Mouse (Mus musculus): Measurements from ENCODE around the gene Pla2g2f.

The Pla2g2f gene

DNA sequence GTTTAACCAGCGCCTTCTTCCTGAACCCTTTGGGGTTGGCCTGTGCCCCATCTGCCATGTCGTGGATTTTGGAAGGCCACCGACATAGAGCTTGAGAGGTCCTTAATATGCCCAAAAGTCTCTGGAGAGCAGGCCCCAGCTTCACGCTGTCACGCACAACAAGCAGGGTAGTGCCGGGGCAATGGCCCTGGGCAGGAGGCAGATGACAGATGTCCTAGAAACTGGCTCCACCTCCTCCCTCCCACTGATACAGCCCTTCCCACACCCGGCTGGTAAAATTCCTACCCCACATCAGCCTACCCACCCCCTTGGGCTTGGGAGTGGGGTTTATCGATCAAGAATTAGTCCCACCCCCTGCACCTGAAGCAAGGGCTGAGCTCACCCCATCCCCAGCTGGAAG is at the start of gene Pla2g2f:
Pla2g2f (minus strand) TSS at position 211 of the 400 bp plus-strand sequence.
- DNase-seq = no peak

DNA sequence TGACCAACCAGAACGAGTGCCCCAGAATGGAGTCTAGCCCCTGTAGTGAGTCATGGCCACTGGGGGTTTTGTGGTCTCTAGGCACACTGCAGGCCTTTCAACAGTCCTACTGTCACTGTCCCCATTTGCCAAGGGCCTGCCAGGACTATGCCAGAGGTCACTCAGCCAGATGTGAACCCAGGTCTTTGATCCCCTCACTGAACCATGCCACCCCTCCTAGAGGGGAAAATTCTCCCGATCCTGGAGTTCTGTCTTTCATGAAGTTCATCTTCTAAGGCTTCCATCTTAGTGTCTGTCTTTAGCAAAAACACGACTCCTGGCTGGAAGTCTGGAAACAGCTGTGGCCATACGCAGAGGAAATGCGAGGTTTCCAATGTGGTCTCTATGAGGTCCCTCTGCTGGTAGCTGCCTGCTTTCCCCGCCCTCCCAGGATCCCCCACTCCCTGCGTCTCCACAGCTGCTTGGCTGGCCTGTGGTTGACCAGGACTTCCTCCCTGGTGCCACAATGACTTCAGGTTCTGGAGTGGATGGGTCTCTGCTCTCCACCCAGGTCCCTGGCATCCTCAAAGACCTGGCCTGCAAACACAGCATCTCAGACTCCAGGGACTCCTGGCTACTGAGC is 49.6 kb upstream of the Pla2g2f start:
- no peak for DNase-seq

DNA sequence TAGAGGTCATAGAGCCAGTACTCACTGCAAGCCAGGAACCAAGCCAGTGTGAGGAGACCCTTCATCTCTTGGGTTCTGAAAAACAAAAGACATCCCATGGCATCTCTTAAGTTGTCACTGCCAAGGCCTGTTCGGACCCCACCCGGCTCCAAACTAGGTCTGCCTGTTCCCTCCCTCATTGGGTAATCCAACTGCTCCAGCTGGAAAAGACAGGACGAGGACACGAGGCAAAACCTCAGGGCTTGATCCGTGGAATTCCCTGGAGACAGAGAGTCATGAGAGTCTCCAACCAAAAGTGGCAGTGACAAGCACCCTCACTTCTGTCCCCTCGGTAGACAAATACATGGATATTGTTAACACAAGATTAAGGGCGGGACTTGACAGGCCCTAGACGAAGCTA is 48.7 kb upstream of the Pla2g2f start:
- DNase-seq = no peak

DNA sequence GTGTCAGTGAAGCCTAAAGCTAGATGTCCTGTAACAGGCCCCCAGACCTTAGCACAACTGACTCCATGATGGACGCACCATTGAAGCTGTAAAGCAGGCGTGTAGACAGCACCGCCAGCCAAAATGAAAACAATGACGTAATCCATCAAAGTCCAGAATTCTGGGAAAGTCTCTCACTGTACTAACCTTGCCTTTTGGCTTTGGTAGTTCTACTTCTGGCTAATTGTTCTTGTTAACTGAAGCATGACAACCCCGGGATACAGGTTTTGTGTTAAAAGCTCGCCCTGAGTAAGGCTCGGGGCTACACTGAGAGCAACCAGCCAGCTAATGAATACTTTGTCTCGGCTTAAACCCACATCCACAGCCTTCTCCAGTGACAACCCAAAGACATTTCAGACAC is 47.8 kb upstream of the Pla2g2f start:
- peak; percentile 53 for DNase-seq

DNA sequence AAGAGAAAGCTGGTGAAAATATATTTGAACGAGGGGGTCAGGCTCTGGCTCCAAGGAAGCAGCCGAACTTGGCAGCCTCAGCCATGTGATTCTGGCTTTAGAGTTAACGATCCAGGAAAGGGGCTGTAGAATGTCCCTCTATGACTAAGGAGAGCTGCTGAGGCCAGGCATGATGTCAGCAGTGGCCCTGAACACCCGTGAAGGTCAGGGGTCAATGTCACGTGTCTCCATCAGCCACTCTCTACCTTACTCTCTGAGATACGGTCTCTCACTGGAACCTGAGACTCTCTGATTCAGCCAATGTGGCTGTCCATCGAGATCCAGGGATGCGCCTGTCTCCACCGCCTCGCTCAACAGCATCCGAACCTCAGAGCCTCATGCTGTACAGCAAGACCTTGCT is 45.5 kb upstream of the Pla2g2f start:
- DNase-seq = no peak

DNA sequence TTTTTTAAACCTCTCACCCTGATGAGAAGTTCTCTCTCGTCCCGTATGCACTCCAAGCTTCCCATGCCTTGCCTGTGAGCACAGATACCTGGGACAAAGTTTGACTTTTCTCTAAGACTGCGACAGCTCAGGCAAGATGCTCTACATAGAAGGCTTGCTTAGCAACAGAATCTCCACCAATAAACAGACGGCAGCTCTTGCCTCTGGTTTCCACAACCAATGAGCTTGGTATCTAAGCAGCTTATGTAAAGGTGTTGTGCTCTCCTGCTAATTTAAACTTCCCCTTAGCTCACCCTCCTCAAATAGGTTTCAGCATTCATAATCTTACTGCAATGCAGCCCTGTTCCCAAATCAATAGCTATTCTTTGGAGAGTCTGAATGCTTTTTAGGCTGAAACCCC is 44.2 kb upstream of the Pla2g2f start:
- DNase-seq = no peak

DNA sequence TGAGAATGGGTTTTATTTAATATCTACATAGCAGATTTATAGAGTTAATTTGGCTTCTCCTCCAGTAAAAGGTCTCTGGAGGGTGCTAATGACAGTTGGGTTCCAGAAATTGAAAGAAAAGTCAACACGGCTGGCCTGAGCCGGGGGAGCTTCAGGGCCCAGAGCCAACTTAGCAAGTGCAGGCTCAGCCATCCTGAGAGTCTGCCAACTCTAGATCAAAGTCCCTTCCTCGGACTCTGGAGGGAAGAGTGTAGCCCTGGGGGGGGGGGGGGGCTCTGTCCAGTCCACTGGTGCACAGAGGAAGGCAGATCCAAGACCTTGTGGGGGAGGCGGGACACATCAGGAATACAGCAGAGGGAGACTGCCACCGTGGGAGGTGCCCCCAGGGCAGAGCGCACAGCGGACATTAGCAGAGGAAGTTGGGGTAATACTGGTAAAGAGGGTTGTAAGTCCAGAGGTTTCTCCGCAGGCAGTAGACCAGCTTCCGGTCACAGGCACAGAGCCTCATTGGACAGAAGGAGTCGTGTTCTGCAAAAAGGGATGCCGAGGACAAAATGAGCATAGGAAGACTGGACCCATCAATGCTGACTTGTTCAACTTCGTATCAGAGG is 42.8 kb upstream of the Pla2g2f start:
- DNase-seq = peak; percentile 87

DNA sequence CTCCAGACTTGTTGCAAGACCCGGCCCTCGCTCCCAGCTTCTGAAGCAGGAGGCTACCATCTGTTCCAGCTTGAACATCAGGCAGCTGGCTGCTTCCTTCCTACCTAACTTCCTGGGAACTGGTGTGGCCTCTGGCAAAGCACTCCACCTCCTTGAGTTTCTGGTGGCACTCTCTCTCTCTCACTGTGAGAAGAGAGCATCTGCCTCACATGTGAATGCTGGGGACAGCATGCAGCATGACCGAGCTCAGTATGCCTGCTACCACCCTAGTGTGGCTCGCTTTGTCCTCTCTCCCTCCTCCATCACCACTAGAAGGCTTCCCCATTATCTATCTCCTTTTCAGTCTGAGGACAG is 39.8 kb upstream of the Pla2g2f start:
- DNase-seq = no peak

DNA sequence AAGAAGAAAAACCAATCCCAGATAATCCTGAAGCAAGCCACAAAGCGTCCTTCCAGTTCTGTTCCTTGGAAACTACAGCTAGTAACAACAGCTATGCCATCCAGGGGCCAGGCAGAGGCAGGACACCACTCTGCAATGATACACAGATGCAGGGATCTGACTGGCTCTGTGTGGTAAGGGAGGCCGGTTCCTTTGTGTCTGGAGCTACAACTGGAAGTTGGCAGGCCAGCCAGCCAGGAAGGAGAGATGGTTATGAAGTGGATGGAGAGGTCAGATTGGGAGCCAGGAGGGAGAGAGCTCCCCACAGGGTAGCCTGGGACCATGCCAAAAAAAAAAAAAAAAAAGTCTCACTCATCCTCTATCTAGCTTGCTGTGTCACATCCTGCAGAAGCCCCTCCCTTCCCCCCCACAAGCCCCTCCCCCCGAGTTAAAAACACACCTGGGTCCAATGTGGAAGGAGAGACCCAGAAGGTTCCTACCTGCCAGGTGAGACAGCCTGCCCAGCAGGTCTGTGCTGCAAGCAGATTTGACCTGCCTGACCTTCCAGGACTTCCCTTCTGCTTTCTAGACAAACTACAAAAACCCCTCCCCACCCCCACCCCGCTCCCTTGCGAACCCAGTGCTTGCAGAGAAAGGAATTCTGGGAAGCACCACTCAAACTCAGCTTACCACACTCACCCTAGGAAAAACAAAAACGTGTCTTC is 39.2 kb upstream of the Pla2g2f start:
- no peak for DNase-seq

DNA sequence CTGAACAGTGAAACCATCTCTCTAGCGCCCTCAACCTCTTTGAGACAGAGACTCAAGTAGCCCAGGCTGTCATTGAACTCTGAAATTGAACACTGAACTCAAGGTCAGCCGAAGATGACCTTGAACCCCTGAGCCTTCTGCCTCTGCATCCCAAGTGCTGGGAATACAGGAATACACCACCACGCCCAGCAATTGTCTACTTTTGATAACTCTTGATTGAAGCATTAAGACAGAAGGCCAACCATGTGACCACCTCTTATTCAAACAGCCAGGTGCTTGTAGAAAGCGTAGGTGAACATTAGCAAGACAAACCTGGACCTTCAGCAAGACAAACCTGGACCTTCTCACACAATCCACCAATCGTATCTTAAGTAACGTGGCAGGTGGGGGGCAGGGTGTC is 36.9 kb upstream of the Pla2g2f start:
- no peak for DNase-seq

DNA sequence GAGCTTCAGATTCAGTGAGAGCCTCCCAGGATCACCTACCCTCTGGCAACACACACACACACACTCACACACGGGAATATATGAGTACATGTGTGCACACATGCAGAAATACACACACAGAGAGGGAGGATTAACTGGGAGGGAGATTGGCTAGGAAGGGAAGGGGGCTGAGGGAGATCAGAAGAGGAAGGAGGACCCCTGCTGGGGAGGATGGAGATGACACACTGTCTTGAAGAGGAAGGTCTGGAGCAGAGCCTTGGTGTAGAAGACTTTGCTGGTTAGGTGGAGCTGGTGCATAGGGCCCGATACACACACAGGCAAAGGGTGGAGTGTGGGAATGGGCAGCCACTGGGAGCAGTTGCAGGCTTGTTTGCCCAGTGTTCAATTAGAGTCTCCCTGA is 35.9 kb upstream of the Pla2g2f start:
- DNase-seq = peak; percentile 53

DNA sequence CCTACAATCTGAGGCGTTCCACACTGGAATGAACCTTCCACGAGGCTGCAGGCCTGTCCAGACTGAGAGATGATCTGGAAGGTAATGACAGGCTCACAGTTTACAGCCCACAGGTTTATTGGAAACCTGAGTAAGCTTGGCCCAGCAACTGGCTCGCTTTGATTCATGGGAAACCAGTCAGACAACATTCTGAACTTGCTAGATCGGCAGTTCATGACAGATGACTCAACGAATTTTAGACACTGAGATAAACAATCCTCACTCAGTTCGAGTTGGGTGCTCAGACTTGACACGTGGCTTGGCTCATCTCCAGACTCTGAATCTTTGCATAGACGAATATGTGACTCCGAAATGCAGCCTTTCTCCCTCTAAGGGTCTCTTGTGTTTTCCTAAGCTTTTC is 35.2 kb upstream of the Pla2g2f start:
- peak; percentile 54 for DNase-seq

DNA sequence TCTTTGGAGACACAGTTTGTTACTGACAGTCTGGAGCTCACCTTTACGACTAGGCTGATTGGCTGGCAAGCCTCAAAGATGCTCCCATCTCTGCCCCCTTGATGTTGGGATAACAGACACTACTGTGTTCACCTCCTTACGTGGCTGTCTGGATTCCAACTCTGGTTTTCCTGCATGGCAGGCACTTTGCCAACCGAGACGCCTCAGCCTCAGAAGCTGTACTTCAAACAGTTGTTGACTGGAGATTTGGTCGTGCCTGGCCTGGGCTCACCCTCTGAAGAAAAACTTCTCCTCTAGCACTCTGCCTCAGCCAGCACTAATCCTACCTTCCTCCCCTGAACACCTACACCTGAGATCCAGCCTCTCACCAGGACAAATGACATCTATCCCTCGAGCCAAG is 34.0 kb upstream of the Pla2g2f start:
- no peak for DNase-seq

DNA sequence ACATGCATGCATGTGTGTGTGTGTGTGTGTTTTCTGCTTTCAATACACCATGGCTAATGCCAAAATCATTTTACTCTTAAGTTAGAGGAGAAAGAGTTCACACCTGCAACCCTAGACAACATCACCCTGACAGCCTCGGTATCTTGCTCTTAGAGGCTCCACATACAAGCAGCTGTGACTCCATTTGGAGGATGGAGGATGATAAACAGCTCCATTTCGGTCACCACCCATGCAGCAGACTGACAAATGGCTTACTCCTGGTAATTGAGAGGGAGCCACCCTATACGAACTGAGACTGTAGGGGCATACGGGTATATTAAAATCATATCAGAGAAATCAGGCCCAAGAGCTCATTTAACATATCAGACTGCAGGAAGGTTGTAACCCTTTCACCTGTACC is 31.0 kb upstream of the Pla2g2f start:
- no peak for DNase-seq

DNA sequence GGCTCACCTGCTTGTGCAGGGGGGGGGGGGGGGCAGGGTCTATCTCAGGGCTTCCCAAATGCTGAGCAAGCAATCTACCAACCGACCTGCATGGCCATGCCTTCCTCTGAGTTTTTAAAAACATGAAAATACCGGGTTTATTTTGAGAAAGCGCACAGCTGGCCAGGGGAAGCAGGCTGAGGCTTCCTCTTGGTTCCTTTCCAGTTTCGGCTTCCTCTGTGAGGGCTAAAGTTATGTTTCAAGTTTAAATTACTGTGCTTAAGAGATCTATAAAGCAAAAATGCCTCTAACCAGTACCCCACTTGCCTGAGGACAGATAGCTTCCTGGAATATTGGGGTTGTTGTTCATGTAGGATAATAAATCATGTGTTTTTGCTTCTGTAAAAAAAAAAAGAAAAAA is 28.7 kb upstream of the Pla2g2f start:
- peak; percentile 32 for DNase-seq

DNA sequence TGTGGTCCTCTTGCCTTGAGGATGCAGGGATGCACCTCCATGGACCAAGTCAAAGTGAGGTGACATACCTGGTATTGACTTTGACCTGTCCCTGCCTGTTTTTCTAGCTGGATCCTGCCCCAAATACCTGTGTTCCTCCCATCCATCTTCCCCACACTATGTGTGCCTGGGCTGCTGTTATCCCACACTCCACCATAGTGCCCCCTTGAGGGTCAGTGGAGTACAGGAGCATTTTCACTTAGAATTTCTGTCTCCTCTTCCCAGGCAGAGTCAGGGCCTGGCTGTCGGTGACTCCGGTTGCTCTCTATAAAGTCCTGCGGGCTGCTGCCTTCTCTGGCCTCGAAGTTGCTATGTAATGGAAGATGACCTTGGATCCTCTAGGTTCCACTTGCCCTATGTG is 28.3 kb upstream of the Pla2g2f start:
- no peak for DNase-seq

DNA sequence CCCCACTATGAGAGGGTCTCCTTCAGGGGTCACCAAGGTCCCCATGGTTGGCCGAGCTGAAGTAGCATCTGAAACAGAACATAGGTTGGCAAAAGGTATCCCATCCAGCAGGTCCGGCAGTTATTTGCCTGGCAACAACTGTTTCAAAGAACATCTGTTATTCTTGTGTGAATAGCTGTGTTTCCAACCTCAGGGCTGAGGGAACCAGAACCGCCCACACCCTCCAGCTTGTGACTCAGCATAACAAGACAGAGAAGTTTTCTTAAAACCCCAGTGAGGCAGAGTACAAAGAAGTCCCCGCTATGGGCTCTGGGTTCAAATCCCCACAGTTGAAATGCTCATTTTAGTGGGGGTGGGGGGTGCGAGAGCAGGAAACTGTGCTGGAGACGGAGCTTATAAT is 24.7 kb upstream of the Pla2g2f start:
- no peak for DNase-seq

DNA sequence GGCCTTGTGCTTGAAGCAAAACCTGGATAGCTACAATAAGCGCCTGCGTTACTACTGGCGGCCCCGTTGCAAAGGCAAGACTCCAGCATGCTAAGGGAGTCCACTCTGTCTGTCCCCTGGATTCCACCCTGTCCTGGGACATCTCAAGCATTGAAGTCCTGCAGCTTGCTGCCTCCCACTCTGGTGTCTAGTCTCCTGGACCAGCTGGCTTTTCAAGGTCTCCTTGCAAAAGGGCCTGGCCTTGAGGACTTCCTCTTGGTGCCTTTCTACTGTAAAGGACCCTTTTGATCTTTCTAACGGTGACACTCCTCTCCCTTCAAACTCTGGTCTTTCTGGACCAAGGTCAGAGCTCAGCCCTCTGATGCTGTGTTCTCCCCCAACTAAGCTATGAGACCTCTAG is 22.9 kb upstream of the Pla2g2f start:
- no peak for DNase-seq

DNA sequence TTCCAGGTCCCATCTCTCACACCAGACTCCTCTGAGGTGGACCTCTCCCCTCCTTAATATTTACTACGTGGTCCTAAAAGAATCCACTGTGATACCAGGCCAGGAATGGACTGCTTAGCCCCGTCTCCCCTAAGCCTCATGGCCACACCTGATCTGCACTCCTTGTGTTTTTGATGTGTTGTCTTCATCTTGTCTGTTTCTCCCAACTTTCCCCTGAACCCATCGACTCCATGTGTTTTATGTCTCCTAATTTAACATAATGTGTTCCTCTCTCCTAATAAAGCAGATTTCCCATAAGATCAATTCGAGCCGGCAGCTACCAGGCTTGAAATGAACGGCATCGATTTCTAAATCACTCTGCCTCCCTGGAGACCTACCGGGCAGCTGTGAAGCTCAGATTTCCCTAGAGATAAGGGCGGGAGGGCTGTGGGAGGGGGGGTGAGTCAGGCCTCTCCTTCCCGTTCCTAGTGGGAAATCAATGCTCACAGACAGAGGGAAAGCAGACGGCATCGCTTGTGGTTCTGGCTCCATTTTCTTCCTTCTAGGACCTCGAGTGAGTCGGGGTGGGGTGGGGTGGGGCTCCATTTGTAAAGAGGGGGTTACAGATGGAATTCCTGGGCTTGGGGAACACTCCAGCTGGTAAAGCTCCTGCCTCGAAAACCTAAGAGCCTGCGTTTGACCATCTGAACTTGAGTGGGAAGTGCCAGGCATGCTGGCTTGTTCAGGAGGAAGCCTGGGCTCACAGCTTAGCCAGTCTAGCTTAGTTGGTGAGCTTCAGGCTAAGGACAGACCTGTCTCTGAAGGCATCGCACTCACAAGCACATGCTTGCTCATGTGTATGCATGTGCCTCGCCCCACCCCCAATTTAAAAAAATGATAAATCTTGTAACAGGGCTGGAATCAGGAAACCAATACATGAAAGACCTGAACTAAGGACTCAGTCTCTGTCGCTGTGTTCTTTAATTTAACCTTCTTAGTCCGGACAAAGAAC is 20.3 kb upstream of the Pla2g2f start:
- DNase-seq = no peak

DNA sequence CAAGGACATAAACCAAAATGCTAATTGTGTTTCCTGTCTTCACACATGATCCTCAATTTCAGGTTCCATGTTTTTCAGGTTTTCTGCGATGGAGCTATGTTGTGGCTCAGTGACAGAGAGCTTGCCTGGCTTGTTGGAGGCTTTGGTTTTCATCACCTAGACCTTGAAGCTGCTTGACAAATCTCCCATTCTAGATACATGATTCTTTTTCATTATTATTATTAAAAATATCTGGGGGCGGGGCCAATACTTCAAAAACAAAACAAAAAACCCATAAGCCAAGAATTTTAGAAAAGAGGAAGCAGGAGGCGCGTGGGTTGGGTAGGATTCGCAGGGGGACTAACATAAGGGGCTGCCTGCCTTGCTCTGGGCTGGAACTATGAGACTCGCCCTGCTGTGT is 18.0 kb upstream of the Pla2g2f start, which contains the start of gene Pla2g2d:
Pla2g2d (plus strand) TSS at position 301 of the 400 bp plus-strand sequence.
- no peak for DNase-seq

DNA sequence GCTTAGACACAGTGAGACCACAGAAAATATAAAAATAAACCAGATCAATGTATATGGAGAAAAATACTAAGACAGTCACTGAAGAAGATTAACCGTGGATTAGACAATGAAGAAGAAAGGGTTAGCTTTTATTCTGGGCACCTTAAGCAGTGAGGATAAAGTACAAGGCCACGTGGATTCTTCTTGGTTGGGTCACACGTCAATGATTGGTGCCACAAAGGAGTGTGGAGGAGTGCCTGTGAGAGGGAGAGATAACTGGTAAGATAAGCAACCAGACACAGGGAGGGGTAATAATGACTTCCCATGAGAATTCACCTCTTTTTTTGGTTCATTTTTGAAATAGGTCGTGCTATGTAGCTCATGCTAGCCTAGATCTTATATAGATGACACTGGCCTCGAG is 15.0 kb upstream of the Pla2g2f start:
- no peak for DNase-seq

DNA sequence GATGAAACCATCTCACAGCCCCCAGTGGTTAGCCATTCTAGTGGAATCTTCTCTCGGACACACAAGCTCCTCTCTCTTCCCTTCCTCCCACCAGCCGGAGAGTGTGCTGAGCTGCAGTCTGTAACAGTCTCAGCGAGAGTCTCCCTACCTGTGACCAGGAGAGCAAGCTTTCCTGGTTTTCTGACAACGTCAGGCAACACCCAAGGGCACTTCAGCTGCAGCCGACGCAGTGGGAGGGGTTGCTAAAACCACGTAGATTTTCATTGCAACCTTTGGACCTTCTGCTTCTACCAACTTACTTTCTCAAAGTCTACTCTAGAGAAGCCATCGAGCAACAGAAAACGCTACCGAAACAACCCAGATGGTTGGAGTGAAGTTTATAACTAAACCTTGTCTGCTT is 14.5 kb upstream of the Pla2g2f start:
- DNase-seq = peak; percentile 40

DNA sequence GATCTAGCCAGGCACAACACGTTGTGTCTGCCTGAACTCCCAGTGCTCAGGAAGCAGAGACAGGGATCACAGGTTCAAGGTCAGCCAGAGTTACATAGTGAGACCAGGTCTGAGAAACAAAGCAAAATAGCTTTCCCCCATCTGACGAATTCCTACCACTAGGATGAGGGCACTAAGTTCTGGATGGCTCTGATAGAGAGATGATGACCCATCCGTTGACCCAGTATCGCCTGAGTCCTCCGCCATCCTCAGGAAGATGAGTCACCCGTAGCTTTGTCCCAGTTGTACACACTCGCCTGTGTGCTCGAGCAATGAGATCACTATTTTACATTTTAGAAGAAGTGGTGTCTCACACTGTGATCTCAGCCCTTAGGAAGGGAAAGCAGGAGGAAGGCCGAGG is 4.8 kb upstream of the Pla2g2f start:
- no peak for DNase-seq

All from kidney, adult 9 months (tissue).